Mouse (Mus musculus): ENCODE data around the gene Lrba. TPM values are rescaled to one million over a fixed set of nuclear protein-coding genes. Genes with fewer than 3 reads are reported as not detected.

Lrba gene
- polyA plus RNA-seq, 1 experiment from 2014 or later: 9.3 TPM

- H3K4me1 ChIP-seq (replicated peaks): peaks cover 9% of the 10 kb centered on the region
- no peak overlapping the region for H3K27ac ChIP-seq
- H3K4me2 ChIP-seq: no peak overlapping the region
- no peak for ATAC-seq (ENCODE audit: insufficient number of reproducible peaks, insufficient read depth, low FRiP score, low TSS enrichment, low read depth)
- WGBS: 83% methylated on average over 3 of the region's 3 CpGs
- no peak overlapping the region for H3K4me3 ChIP-seq (replicated peaks)
- H3K36me3 ChIP-seq: peaks cover 15% of the 10 kb centered on the region; the same call in 1 of the 2 replicates
- H3K9ac ChIP-seq (replicated peaks): no peak overlapping the region
- no peaks in the 10 kb centered on the region for H3K27me3 ChIP-seq
- H3K9me3 ChIP-seq: no peaks in the 10 kb centered on the region
Measured at GRCm38 (mm10) chr3:86738831-86739230, 514.4 kb downstream of the Lrba start.

- H3K4me1 ChIP-seq (replicated peaks): peaks cover 10% of the 10 kb centered on the region
- 47% methylated on average over 4 of the region's 4 CpGs for WGBS
- ATAC-seq (ENCODE audit: insufficient number of reproducible peaks, insufficient read depth, low FRiP score, low TSS enrichment, low read depth): no peak
- no peak overlapping the region for H3K4me3 ChIP-seq (replicated peaks)
- H3K27me3 ChIP-seq: no peaks in the 10 kb centered on the region
- H3K36me3 ChIP-seq: peaks cover 15% of the 10 kb centered on the region; the same call in 1 of the 2 replicates
- H3K4me2 ChIP-seq: no peak overlapping the region
- no peak overlapping the region for H3K9ac ChIP-seq (replicated peaks)
- H3K27ac ChIP-seq: no peak overlapping the region
- no peaks in the 10 kb centered on the region for H3K9me3 ChIP-seq
Measured at GRCm38 (mm10) chr3:86739745-86740144, 515.3 kb downstream of the Lrba start.

- H3K27ac ChIP-seq: peak overlapping the region; percentile 64
- WGBS: 31% methylated on average over 4 of the region's 4 CpGs
- no peaks in the 10 kb centered on the region for H3K27me3 ChIP-seq
- no peak overlapping the region for H3K9ac ChIP-seq (replicated peaks)
- H3K4me3 ChIP-seq (replicated peaks): no peak overlapping the region
- H3K36me3 ChIP-seq: peaks cover 9% of the 10 kb centered on the region; the same call in 1 of the 2 replicates
- no peak for ATAC-seq (ENCODE audit: insufficient number of reproducible peaks, insufficient read depth, low FRiP score, low TSS enrichment, low read depth)
- H3K4me2 ChIP-seq: no peak overlapping the region
- peaks cover 16% of the 10 kb centered on the region for H3K4me1 ChIP-seq (replicated peaks)
- H3K9me3 ChIP-seq: no peaks in the 10 kb centered on the region
Measured at GRCm38 (mm10) chr3:86745348-86745747, 520.9 kb downstream of the Lrba start.

- Histone ChIP-seq H3K9ac (replicated peaks) (no peak overlapping the region), H3K27me3 (no peaks in the 10 kb centered on the region), H3K27ac (peak overlapping the region; percentile 64), H3K36me3 (peaks cover 9% of the 10 kb centered on the region; the same call in 1 of the 2 replicates), H3K4me3 (replicated peaks) (no peak overlapping the region), H3K4me1 (replicated peaks) (peaks cover 20% of the 10 kb centered on the region), H3K4me2 (no peak overlapping the region), H3K9me3 (no peaks in the 10 kb centered on the region)
- WGBS: 60% methylated on average over 10 of the region's 10 CpGs
- no peak for ATAC-seq (ENCODE audit: insufficient number of reproducible peaks, insufficient read depth, low FRiP score, low TSS enrichment, low read depth)
Measured at GRCm38 (mm10) chr3:86745769-86746512, 521.5 kb downstream of the Lrba start.

GRCm38 (mm10) chr3:86750652-86751051 lies 526.2 kb downstream of the Lrba start:
- 37% methylated on average over 7 of the region's 7 CpGs for WGBS
- H3K9me3 ChIP-seq: no peaks in the 10 kb centered on the region
- no peaks in the 10 kb centered on the region for H3K27me3 ChIP-seq
- H3K27ac ChIP-seq: no peak overlapping the region
- H3K36me3 ChIP-seq: no peaks in the 10 kb centered on the region
- peaks cover 31% of the 10 kb centered on the region for H3K4me1 ChIP-seq (replicated peaks)
- H3K4me3 ChIP-seq (replicated peaks): no peak overlapping the region
- no peak overlapping the region for H3K9ac ChIP-seq (replicated peaks)
- H3K4me2 ChIP-seq: no peak overlapping the region
- ATAC-seq (ENCODE audit: insufficient number of reproducible peaks, insufficient read depth, low FRiP score, low TSS enrichment, low read depth): no peak

GRCm38 (mm10) chr3:86754178-86754577 lies 529.7 kb downstream of the Lrba start:
- Histone ChIP-seq H3K4me1 (replicated peaks) (peaks cover 38% of the 10 kb centered on the region), H3K4me3 (replicated peaks) (no peak overlapping the region), H3K27me3 (no peaks in the 10 kb centered on the region), H3K27ac (peak overlapping the region; percentile 77), H3K9ac (replicated peaks) (no peak overlapping the region), H3K9me3 (no peaks in the 10 kb centered on the region), H3K4me2 (no peak overlapping the region; the same call in 1 of the 2 replicates), H3K36me3 (no peaks in the 10 kb centered on the region)
- no peak for ATAC-seq (ENCODE audit: insufficient number of reproducible peaks, insufficient read depth, low FRiP score, low TSS enrichment, low read depth)
- WGBS: 26% methylated on average over 6 of the region's 6 CpGs

GRCm38 (mm10) chr3:86754595-86755557 lies 530.4 kb downstream of the Lrba start:
- Histone ChIP-seq H3K27ac (peak overlapping the region; percentile 77), H3K36me3 (no peaks in the 10 kb centered on the region), H3K27me3 (no peaks in the 10 kb centered on the region), H3K9ac (replicated peaks) (no peak overlapping the region), H3K9me3 (no peaks in the 10 kb centered on the region), H3K4me2 (no peak overlapping the region; the same call in 1 of the 2 replicates), H3K4me3 (replicated peaks) (no peak overlapping the region), H3K4me1 (replicated peaks) (peaks cover 34% of the 10 kb centered on the region)
- 60% methylated on average over 14 of the region's 14 CpGs for WGBS
- no peak for ATAC-seq (ENCODE audit: insufficient number of reproducible peaks, insufficient read depth, low FRiP score, low TSS enrichment, low read depth)

GRCm38 (mm10) chr3:86756548-86756947 lies 532.1 kb downstream of the Lrba start:
- Histone ChIP-seq H3K4me3 (replicated peaks) (no peak overlapping the region), H3K9me3 (no peaks in the 10 kb centered on the region), H3K9ac (replicated peaks) (no peak overlapping the region), H3K27ac (peak overlapping the region; percentile 59; the same call in 1 of the 2 replicates), H3K4me1 (replicated peaks) (peaks cover 31% of the 10 kb centered on the region), H3K36me3 (no peaks in the 10 kb centered on the region), H3K27me3 (no peaks in the 10 kb centered on the region), H3K4me2 (no peak overlapping the region)
- ATAC-seq (ENCODE audit: insufficient number of reproducible peaks, insufficient read depth, low FRiP score, low TSS enrichment, low read depth): no peak
- 85% methylated on average over 1 of the region's 1 CpGs for WGBS

- Histone ChIP-seq H3K4me3 (replicated peaks) (no peak overlapping the region), H3K27me3 (no peaks in the 10 kb centered on the region), H3K36me3 (0 out of 2 replicates have a peak, but pooled peaks cover 2% of the 10 kb centered on the region), H3K4me1 (replicated peaks) (peaks cover 34% of the 10 kb centered on the region), H3K27ac (peak overlapping the region; percentile 67; the same call in 1 of the 2 replicates), H3K4me2 (peak overlapping the region; percentile 39), H3K9me3 (no peaks in the 10 kb centered on the region), H3K9ac (replicated peaks) (no peak overlapping the region)
- WGBS: 59% methylated on average over 6 of the region's 6 CpGs
- no peak for ATAC-seq (ENCODE audit: insufficient number of reproducible peaks, insufficient read depth, low FRiP score, low TSS enrichment, low read depth)
Measured at GRCm38 (mm10) chr3:86758727-86759126, 534.2 kb downstream of the Lrba start.

- Histone ChIP-seq H3K4me1 (replicated peaks) (peaks cover 31% of the 10 kb centered on the region), H3K9ac (replicated peaks) (no peak overlapping the region), H3K27ac (0 out of 2 replicates have a peak overlapping the region, but pooled peaks have one; percentile 57), H3K4me3 (replicated peaks) (no peak overlapping the region), H3K9me3 (no peaks in the 10 kb centered on the region), H3K36me3 (0 out of 2 replicates have a peak, but pooled peaks cover 4% of the 10 kb centered on the region), H3K27me3 (no peaks in the 10 kb centered on the region), H3K4me2 (peak overlapping the region; percentile 39)
- 55% methylated on average over 1 of the region's 1 CpGs for WGBS
- ATAC-seq (ENCODE audit: insufficient number of reproducible peaks, insufficient read depth, low FRiP score, low TSS enrichment, low read depth): no peak
Measured at GRCm38 (mm10) chr3:86759383-86759782, 534.9 kb downstream of the Lrba start.

GRCm38 (mm10) chr3:86759834-86760233 lies 535.4 kb downstream of the Lrba start:
- no peak for ATAC-seq (ENCODE audit: insufficient number of reproducible peaks, insufficient read depth, low FRiP score, low TSS enrichment, low read depth)
- H3K36me3 ChIP-seq: 0 out of 2 replicates have a peak, but pooled peaks cover 4% of the 10 kb centered on the region
- WGBS: 38% methylated on average over 8 of the region's 8 CpGs
- no peaks in the 10 kb centered on the region for H3K9me3 ChIP-seq
- peaks cover 26% of the 10 kb centered on the region for H3K4me1 ChIP-seq (replicated peaks)
- peak overlapping the region; percentile 39 for H3K4me2 ChIP-seq
- H3K9ac ChIP-seq (replicated peaks): peak overlapping the region; percentile 38; the same call in 1 of the 2 replicates
- no peak overlapping the region for H3K4me3 ChIP-seq (replicated peaks)
- peak overlapping the region; percentile 78 for H3K27ac ChIP-seq
- H3K27me3 ChIP-seq: no peaks in the 10 kb centered on the region
